Mouse (Mus musculus): ENCODE measurements at regions not wholly inside any gene's neighbourhood (a gene's known extent, or its start where the extent isn't known, plus 50 kb on each side); places are given as distances from the start of the nearest gene placed in this dataset.

DNA sequence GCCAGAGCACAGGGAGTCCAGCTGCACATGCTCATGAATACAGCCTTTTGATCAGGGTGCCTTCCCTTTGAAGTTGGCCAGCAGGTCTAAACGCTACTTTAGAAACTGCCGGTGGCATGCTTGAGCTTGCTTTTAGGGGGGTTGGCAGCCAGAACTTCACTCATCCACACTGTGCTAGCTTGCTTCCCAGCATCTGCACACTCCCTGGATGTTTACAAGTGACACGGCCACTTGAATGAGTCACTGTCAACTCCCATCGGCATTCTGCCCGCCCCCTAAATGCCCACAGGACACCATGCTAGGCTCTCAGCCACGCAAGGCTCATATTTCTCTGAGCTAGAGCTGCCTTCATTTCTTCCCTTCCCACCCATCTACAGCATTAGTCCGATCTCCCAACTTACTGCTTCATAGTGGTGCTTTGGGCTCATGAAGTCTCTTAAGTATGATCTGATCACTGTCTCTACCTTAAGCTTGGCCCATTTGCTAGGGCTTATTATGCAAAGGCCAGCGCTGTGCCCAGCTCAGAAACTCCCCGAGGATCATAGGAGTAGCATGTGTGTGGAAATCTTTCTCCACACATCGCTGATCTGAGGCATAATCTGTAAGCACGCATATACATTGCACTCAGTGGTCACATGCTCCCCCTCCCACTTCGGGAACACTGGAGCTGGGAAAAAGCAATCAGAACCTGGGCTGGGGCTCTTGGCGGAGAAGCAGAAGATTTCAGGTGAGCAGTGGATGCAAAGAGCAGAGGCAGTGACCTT lies 112.1 kb upstream of the Stmnd1 start:
- 60% methylated on average over 13 of the region's 13 CpGs for WGBS
- no peaks in the 10 kb centered on the region for H3K27me3 ChIP-seq (ENCODE audit: control insufficient read depth, insufficient read depth, low read length)
- TF ChIP-seq POLR2A (IDR thresholded peaks at IDR 0.05; ENCODE audit: low read depth, low read length), result no peak
- no peak for TF ChIP-seq CTCF (IDR thresholded peaks at IDR 0.05; ENCODE audit: extremely low read depth, insufficient read depth, insufficient read length, insufficient replicate concordance)
- DNase-seq (ENCODE audit: low read depth in 1 of 2, low spot score in 2 of 2), result no peak
- no peak overlapping the region for H3K27ac ChIP-seq (ENCODE audit: insufficient read depth, low read length)
- no peaks in the 10 kb centered on the region for H3K4me1 ChIP-seq (ENCODE audit: control insufficient read depth, insufficient read depth, insufficient read length)
- H3K4me3 ChIP-seq (ENCODE audit: extremely low read depth, insufficient read depth, insufficient read length), result no peak overlapping the region
- H3K36me3 ChIP-seq (ENCODE audit: control insufficient read depth, insufficient read depth, low read length), result no peaks in the 10 kb centered on the region

DNA sequence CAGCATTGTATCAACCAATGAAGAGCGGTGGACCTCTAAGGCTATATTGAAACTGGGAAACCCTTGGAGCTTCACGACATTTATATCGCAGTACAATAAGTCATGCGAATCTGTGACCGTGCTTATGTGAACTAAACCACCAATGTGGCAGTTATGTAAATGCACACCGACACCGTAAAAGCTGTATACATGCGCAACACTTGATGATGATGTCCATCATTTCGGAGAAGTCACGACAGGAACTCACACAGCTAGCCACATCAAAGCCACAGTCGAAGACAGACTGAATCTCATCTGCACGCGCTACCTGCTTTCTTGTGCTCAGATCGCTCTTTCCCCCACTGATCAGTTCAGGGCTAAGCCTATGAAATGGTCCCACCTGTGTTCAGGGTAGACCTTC lies 114.2 kb upstream of the Stmnd1 start:
- H3K36me3 ChIP-seq (ENCODE audit: control insufficient read depth, insufficient read depth, low read length), result no peaks in the 10 kb centered on the region
- no peak for DNase-seq (ENCODE audit: low read depth in 1 of 2, low spot score in 2 of 2)
- H3K4me1 ChIP-seq (ENCODE audit: control insufficient read depth, insufficient read depth, insufficient read length), result no peaks in the 10 kb centered on the region
- TF ChIP-seq CTCF (IDR thresholded peaks at IDR 0.05; ENCODE audit: extremely low read depth, insufficient read depth, insufficient read length, insufficient replicate concordance) (no peak), POLR2A (IDR thresholded peaks at IDR 0.05; ENCODE audit: low read depth, low read length) (no peak)
- H3K27ac ChIP-seq (ENCODE audit: insufficient read depth, low read length), result no peak overlapping the region
- H3K27me3 ChIP-seq (ENCODE audit: control insufficient read depth, insufficient read depth, low read length), result no peaks in the 10 kb centered on the region
- no peak overlapping the region for H3K4me3 ChIP-seq (ENCODE audit: extremely low read depth, insufficient read depth, insufficient read length)
- 87% methylated on average over 14 of the region's 14 CpGs for WGBS

DNA sequence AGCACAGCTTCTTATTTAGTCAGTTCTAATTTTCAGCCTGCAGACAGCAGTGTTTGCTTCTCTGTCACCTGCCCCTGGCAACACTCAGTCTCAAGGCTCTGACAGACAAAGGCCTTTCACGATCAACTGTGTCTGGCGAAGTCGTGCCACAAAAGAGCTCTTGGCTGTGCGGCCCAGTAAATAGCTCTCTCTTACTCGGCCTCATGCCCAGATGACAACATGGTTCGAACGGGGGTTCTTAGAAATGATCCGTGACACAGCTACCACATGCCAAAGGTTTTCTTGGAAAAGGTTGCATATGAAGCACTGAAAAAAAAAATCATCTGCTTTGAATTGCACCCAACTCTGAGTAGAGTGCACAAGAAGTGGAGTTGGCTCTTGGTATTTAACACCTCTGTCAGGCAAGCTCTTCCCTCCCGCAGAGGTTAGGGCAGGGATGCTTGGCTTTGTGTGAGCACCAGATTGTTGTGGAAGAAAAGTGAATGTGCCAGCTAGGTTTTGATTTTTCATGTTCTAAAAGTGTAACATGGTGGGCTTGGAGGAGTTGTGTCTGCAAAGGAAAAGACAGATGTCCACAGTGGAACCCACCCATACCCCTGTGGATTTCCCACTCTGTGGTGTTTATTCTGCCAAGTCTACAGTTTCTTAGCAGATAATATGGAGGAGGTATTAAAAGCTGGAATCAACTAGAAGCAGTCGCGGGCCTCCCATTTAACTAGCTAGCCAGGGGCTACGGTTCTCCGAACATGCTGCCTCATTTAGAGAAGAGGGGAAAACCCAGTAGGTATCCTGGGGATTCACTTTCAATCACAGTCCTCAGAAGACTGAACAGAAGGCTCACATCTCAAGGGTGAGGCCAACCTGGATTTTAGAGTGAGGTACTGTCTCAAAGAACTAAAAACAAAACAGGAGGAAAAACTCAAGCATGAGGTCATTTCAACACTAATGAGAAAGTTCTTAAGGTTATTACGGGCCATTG lies 120.0 kb upstream of the Stmnd1 start:
- no peak for DNase-seq (ENCODE audit: low read depth in 1 of 2, low spot score in 2 of 2)
- no peak overlapping the region for H3K4me3 ChIP-seq (ENCODE audit: extremely low read depth, insufficient read depth, insufficient read length)
- no peak for TF ChIP-seq CTCF (IDR thresholded peaks at IDR 0.05; ENCODE audit: extremely low read depth, insufficient read depth, insufficient read length, insufficient replicate concordance)
- no peak for TF ChIP-seq POLR2A (IDR thresholded peaks at IDR 0.05; ENCODE audit: low read depth, low read length)
- WGBS, result 91% methylated on average over 14 of the region's 14 CpGs
- H3K27ac ChIP-seq (ENCODE audit: insufficient read depth, low read length), result no peak overlapping the region
- no peaks in the 10 kb centered on the region for H3K4me1 ChIP-seq (ENCODE audit: control insufficient read depth, insufficient read depth, insufficient read length)
- H3K36me3 ChIP-seq (ENCODE audit: control insufficient read depth, insufficient read depth, low read length), result no peaks in the 10 kb centered on the region
- H3K27me3 ChIP-seq (ENCODE audit: control insufficient read depth, insufficient read depth, low read length), result no peaks in the 10 kb centered on the region

DNA sequence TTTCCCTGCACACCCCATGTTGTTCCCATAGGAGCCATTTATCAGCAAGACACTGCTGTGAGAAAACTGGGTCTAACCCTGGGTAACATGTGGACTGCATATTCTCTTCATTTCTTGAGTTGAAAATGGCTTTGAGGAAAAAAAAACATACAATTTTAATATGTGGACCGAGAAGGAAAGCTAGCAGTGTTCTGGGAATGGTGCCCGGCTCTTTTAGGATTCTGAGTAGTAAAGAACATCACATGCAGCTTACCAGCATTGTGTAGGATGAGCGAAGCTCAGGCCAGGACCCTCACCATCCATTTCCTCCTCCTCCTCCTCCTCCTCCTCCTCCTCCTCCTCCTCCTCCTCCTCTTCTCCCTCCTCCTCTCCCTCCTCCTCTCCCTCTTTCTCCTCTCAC lies 133.5 kb upstream of the Stmnd1 start:
- Histone ChIP-seq H3K4me3 (ENCODE audit: extremely low read depth, insufficient read depth, insufficient read length) (no peak overlapping the region), H3K36me3 (ENCODE audit: control insufficient read depth, insufficient read depth, low read length) (no peaks in the 10 kb centered on the region), H3K4me1 (ENCODE audit: control insufficient read depth, insufficient read depth, insufficient read length) (no peaks in the 10 kb centered on the region), H3K27ac (ENCODE audit: insufficient read depth, low read length) (no peak overlapping the region), H3K27me3 (ENCODE audit: control insufficient read depth, insufficient read depth, low read length) (no peaks in the 10 kb centered on the region)
- WGBS, result 75% methylated on average over 3 of the region's 3 CpGs
- TF ChIP-seq POLR2A (IDR thresholded peaks at IDR 0.05; ENCODE audit: low read depth, low read length), result no peak
- no peak for TF ChIP-seq CTCF (IDR thresholded peaks at IDR 0.05; ENCODE audit: extremely low read depth, insufficient read depth, insufficient read length, insufficient replicate concordance)
- DNase-seq (ENCODE audit: low read depth in 1 of 2, low spot score in 2 of 2), result no peak

DNA sequence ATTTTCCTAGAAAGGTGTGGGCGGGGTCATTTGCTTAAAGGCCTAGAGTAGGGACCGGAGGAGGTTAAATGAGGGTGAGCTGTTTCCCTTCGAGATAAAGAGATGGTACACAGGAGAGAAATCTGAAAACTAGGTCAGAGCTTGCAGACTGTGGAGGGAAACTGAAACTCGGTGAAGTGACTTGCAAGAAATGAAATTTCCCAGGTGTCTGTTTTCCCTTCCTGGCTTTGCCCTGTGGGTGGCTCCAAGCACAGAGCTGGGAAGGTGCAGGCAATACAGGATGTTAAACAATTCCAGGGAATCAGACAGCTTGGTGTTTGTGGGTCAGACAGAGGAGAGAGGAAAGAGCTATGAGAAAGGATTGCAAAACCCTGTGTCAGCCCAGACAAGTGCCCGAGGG lies 134.3 kb upstream of the Stmnd1 start:
- WGBS, result 62% methylated on average over 5 of the region's 5 CpGs
- H3K27me3 ChIP-seq (ENCODE audit: control insufficient read depth, insufficient read depth, low read length), result no peaks in the 10 kb centered on the region
- no peaks in the 10 kb centered on the region for H3K4me1 ChIP-seq (ENCODE audit: control insufficient read depth, insufficient read depth, insufficient read length)
- DNase-seq (ENCODE audit: low read depth in 1 of 2, low spot score in 2 of 2), result no peak
- no peak overlapping the region for H3K27ac ChIP-seq (ENCODE audit: insufficient read depth, low read length)
- H3K36me3 ChIP-seq (ENCODE audit: control insufficient read depth, insufficient read depth, low read length), result no peaks in the 10 kb centered on the region
- TF ChIP-seq CTCF (IDR thresholded peaks at IDR 0.05; ENCODE audit: extremely low read depth, insufficient read depth, insufficient read length, insufficient replicate concordance) (no peak), POLR2A (IDR thresholded peaks at IDR 0.05; ENCODE audit: low read depth, low read length) (no peak)
- no peak overlapping the region for H3K4me3 ChIP-seq (ENCODE audit: extremely low read depth, insufficient read depth, insufficient read length)

DNA sequence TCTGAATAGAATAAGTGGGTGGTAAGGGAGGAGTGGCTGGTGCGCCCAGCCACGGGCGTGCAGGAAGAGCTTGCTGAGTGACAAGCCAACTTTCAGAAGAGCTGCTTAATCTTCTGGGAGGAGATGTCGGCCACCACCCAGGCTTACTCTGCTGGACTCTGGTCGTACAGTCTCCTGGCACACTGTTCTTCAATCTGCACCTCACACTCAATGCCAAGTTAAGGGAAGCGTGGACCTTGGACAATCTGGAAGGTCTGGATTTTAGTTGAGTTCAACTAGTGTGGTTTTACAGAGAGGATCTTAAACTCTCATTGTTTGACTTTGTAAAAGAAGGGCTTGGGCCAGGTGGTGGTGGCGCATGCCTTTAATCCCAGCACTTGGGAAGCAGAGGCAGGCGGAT lies 138.1 kb upstream of the Stmnd1 start:
- TF ChIP-seq POLR2A (IDR thresholded peaks at IDR 0.05; ENCODE audit: low read depth, low read length), result no peak
- TF ChIP-seq CTCF (IDR thresholded peaks at IDR 0.05; ENCODE audit: extremely low read depth, insufficient read depth, insufficient read length, insufficient replicate concordance), result no peak
- Histone ChIP-seq H3K36me3 (ENCODE audit: control insufficient read depth, insufficient read depth, low read length) (no peaks in the 10 kb centered on the region), H3K4me3 (ENCODE audit: extremely low read depth, insufficient read depth, insufficient read length) (no peak overlapping the region), H3K4me1 (ENCODE audit: control insufficient read depth, insufficient read depth, insufficient read length) (no peaks in the 10 kb centered on the region), H3K27me3 (ENCODE audit: control insufficient read depth, insufficient read depth, low read length) (no peaks in the 10 kb centered on the region), H3K27ac (ENCODE audit: insufficient read depth, low read length) (no peak overlapping the region)
- DNase-seq (ENCODE audit: low read depth in 1 of 2, low spot score in 2 of 2), result no peak
- WGBS, result 86% methylated on average over 8 of the region's 8 CpGs

Data from spleen, adult 2 months (tissue).